Mouse (Mus musculus) erythroblast, embryonic 14.5 days (primary cell): ENCODE data around the gene Cd47.

ENCODE experiments used
- GATA1 ChIP-seq: IDR thresholded peaks from 2 replicates; pipeline ENCODE4 v1.6.1; 2012; ENCODE audit warnings: low read length, inconsistent platforms, mixed read lengths
- TAL1 ChIP-seq: IDR thresholded peaks from 3 replicates; pipeline ENCODE4 v1.6.1; 2012; ENCODE audit warnings: low read length, inconsistent platforms, mixed read lengths

DNA sequence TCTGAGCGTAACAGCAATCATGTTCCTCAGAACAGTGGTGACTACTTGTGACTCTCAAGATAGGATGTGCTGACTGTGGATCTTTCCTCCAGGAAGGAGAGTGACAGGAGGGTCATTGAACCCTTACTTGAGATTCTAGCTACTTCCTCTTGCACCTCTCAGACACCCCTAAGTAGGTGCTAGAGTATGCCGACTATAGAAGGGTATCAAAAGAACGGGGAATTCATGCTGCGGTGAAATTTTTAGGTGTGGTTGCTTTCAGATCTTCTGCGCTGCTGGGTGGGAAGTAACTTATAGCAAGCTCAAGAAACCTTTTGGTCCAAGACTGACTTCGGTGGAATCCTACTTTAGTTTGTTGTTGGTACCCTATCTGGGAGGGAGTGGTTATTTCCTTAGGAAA is 53.9 kb downstream of the Cd47 start:
- TF ChIP-seq GATA1 (no peak), TAL1 (no peak)
